ENCODE assay signal across 16 mouse cellular contexts in genomic region chr7:90165970-90166369, GRCm38 (mm10).
"Had no signal": no experiment of that assay in that cellular context is flagged by ENCODE, and none has a peak within 500 bp of the region (broad histone marks: within the 10 kb centered on the region; RNA-seq: fewer than 3 reads in every experiment).

No protein-coding gene starts in this region.

- H3K4me2 ChIP-seq: liver, embryonic 15.5 days; midbrain, embryonic 12.5 days; midbrain, embryonic 15.5 days; neural tube, embryonic 13.5 days had no signal

- H3K27ac ChIP-seq: kidney, postnatal 0 days; left cerebral cortex, adult 2 months; liver, embryonic 15.5 days; midbrain, embryonic 12.5 days; midbrain, embryonic 15.5 days; neural tube, embryonic 13.5 days had no signal

- H3K4me1 ChIP-seq: midbrain, embryonic 12.5 days; midbrain, embryonic 15.5 days; neural tube, embryonic 13.5 days had no signal

- H3K27me3 ChIP-seq: liver, embryonic 15.5 days; midbrain, embryonic 12.5 days; midbrain, embryonic 15.5 days; neural tube, embryonic 13.5 days had no signal

- H3K9me3 ChIP-seq: liver, embryonic 15.5 days; midbrain, embryonic 12.5 days; midbrain, embryonic 15.5 days had no signal

- ATAC-seq: intestine, postnatal 0 days; midbrain, embryonic 15.5 days had no signal

- H3K4me3 ChIP-seq: left cerebral cortex, adult 2 months; liver, embryonic 15.5 days; midbrain, embryonic 12.5 days; midbrain, embryonic 15.5 days; neural tube, embryonic 13.5 days had no signal

- H3K9ac ChIP-seq: liver, embryonic 15.5 days; midbrain, embryonic 12.5 days; midbrain, embryonic 15.5 days; neural tube, embryonic 13.5 days had no signal

- DNase-seq: kidney, adult 2 months; kidney, postnatal 25 days; layer of hippocampus, postnatal 36 days; lung, adult 2 months; lung, postnatal 14 days; lung, postnatal 4 days; thymus, adult 2 months; thymus, postnatal 14 days; thymus, postnatal 4 days had no signal
